ENCODE assay signal across 7 mouse cellular contexts in genomic region chr3:14959586-14959985, GRCm38 (mm10).
DNase-seq lines count a peak whose midpoint lies in the region; TF ChIP-seq lines count a peak whose summit lies in the region.

No protein-coding gene starts in this region.

- H3K79me2 ChIP-seq in CH12.LX (replicated peaks; ENCODE audit: control insufficient read depth, extremely low read depth, insufficient read depth, poor library complexity, severe bottlenecking) = no peaks in the 10 kb centered on the region

- no peak overlapping the region for H3K27ac ChIP-seq in CH12.LX (ENCODE audit: insufficient read depth, low read depth)
- no peak overlapping the region for H3K27ac ChIP-seq in hindbrain, embryonic 10.5 days
- H3K27ac ChIP-seq in gastrocnemius, adult 2 months = no peak overlapping the region

- intact Hi-C loops in gastrocnemius, adult 2 months (cut with DNase I) = no loop called here

- TF ChIP-seq POLR2A in CH12.LX (IDR thresholded peaks at IDR 0.05; ENCODE audit: low read depth, low read length) = no peak

- TF ChIP-seq CTCF in CH12.LX (conservative IDR thresholded peaks at IDR 0.05 in 1 of 2, IDR thresholded peaks at IDR 0.05 in 1 of 2; ENCODE audit: low read depth in 2 of 2, low read length in 2 of 2) = no peak
- TF ChIP-seq CTCF in gastrocnemius, adult 2 months (IDR thresholded peaks at IDR 0.05) = no peak

- H3K4me2 ChIP-seq in CH12.LX (ENCODE audit: insufficient read depth, low read depth, poor library complexity, severe bottlenecking) = peak overlapping the region; percentile 15; the same call in 1 of the 2 replicates

- H3K9ac ChIP-seq in CH12.LX (ENCODE audit: insufficient read depth, low read depth) = no peak overlapping the region

- H3K36me3 ChIP-seq in CH12.LX (replicated peaks in 1 of 2; ENCODE audit: control insufficient read depth in 1 of 2, insufficient read depth in 1 of 2, low read length in 1 of 2) = no peaks in the 10 kb centered on the region
- H3K36me3 ChIP-seq in hindbrain, embryonic 10.5 days = no peaks in the 10 kb centered on the region

- dilution Hi-C loops in CH12.LX (cut with MboI; ENCODE audit: extremely low pct_ligation_motif_present, extremely low pct_unique_long_range_greater_than_20kb, low sequenced_read_pairs) = no loop called here

- TF ChIP-seq RAD21 in CH12.LX (IDR thresholded peaks at IDR 0.05; ENCODE audit: low read depth, low read length) = no peak

- no peak for TF ChIP-seq EP300 in CH12.LX (IDR thresholded peaks at IDR 0.05; ENCODE audit: low read length)

- H3K9me3 ChIP-seq in CH12.LX (replicated peaks; ENCODE audit: low read length) = no peaks in the 10 kb centered on the region
- no peaks in the 10 kb centered on the region for H3K9me3 ChIP-seq in hindbrain, embryonic 10.5 days

- in situ Hi-C loops in CH12.LX (cut with MboI; ENCODE audit: low pct_ligation_motif_present, low pct_unique_long_range_greater_than_20kb, low sequenced_read_pairs) = no loop called here

- 0% methylated on average over 1 of the region's 1 CpGs for WGBS in hindbrain, embryonic 10.5 days

- H3K4me1 ChIP-seq in CH12.LX (ENCODE audit: control insufficient read depth in 1 of 2, insufficient read depth in 2 of 2) = peaks cover 5 to 9% of the 10 kb centered on the region in 2 experiments; a peak in 2 of 4 replicates
- H3K4me1 ChIP-seq in hindbrain, embryonic 10.5 days (replicated peaks) = peaks cover 7% of the 10 kb centered on the region

- DNase-seq in CH12.LX (ENCODE audit: extremely low read depth) (peak; percentile 2), R1 (ENCODE audit: low read depth, low spot score) (peak; percentile 87)
- peak; percentile 13 for DNase-seq in hindbrain, embryonic 10.5 days (ENCODE audit: low spot score)
- peak; percentile 42 to 47 for DNase-seq in lung, postnatal 4 days
- DNase-seq in adrenal gland, adult 2 months = no peak
- DNase-seq in ovary, adult 18-20 months (ENCODE audit: low spot score) = no peak
- DNase-seq in gastrocnemius, adult 2 months = no peak

- H3K27me3 ChIP-seq in CH12.LX (replicated peaks) = no peaks in the 10 kb centered on the region
- no peaks in the 10 kb centered on the region for H3K27me3 ChIP-seq in hindbrain, embryonic 10.5 days (ENCODE audit: insufficient read depth, poor library complexity, severe bottlenecking)

- H3K4me3 ChIP-seq in CH12.LX (replicated peaks in 1 of 3; ENCODE audit: low read depth in 2 of 3, low read length in 2 of 3, poor library complexity in 1 of 3) = no peak overlapping the region
- no peak overlapping the region for H3K4me3 ChIP-seq in hindbrain, embryonic 10.5 days
- no peak overlapping the region for H3K4me3 ChIP-seq in gastrocnemius, adult 2 months

TF ChIP-seq in CH12.LX, 34 proteins besides CTCF, POLR2A, EP300 and RAD21:
- TF ChIP-seq CHD1 (IDR thresholded peaks at IDR 0.05; ENCODE audit: low read depth, low read length) (no peak), TBP (conservative IDR thresholded peaks at IDR 0.05; ENCODE audit: low read depth, low read length) (no peak), POLR2AphosphoS2 (IDR thresholded peaks at IDR 0.05; ENCODE audit: low read depth, low read length) (no peak), GABPA (IDR thresholded peaks at IDR 0.05; ENCODE audit: insufficient replicate concordance, low read depth, low read length) (no peak), HCFC1 (IDR thresholded peaks at IDR 0.05; ENCODE audit: low read depth, low read length) (no peak), KAT2A (IDR thresholded peaks at IDR 0.05; ENCODE audit: insufficient replicate concordance, low read length) (no peak)
TF ChIP-seq in CH12.LX: peak in this region for 0.

Comparison
In these comparisons a context has a peak if more than half of its experiments do, and no peak if none do; other contexts are left out.
1. DNase-seq: peak in CH12.LX (single experiment), R1 (single experiment), hindbrain, embryonic 10.5 days (single experiment) and lung, postnatal 4 days (2 of 2); none in adrenal gland, adult 2 months (single experiment), ovary, adult 18-20 months (single experiment) and gastrocnemius, adult 2 months (single experiment).